Mouse (Mus musculus) liver, postnatal 0 days (tissue): ENCODE measurements around the gene Duoxa1.

Experiments
- CTCF ChIP-seq: sonication (generic); IDR thresholded peaks from 2 replicates; pipeline ENCODE4 v1.5.1; 2016; ENCODE audit warnings: antibody characterized with exemption, low read depth
- EP300 ChIP-seq: IDR thresholded peaks from 2 replicates; pipeline ENCODE4 v1.6.1; 2016; ENCODE audit warnings: antibody characterized with exemption, low read depth, mild to moderate bottlenecking

DNA sequence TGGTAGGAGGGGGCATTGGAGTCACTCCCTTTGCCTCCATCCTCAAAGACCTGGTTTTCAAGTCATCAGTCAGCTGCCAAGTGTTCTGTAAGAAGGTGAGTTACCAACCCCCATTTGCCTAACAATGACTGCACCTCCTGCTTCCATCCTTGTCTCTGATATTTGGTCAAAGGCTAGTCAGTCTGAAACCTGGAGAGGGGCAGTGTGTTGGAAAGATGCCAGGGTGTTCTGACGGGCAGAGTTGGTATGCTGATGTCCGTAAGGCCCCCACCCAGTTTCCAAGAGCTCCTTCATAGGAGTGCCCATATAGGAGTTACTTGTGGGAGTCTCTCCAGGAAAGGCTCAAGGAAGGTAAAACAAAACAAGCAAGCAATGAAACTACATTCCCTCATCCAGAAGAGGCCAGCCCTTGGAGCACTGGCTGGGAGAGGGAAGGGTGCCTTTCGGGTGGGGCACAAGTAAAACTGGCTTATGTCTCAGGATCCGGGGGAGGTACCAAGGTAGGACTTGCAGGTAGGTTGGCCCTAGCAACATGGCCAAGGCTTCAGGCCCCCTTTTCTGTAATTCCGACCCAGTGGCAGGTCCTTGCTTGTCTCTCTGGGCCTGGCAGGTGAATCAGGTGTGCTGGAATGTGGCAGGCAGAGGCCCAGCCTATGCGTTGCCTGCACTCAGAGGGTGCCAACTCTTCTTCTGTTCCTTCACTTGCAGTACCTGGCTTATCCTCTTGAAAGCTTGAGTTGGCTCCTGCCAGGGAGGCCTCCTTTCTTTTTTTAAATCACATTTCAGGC lies 31.8 kb upstream of the Duoxa1 start:
- TF ChIP-seq CTCF (no peak), EP300 (no peak)
